Mouse (Mus musculus): ENCODE data around the gene D2hgdh. TPM values are rescaled to one million over a fixed set of nuclear protein-coding genes. Genes with fewer than 3 reads are reported as not detected.
A peak's percentile ranks its signal among the peaks of the same experiment; 100 is the strongest.

D2hgdh gene
- total and polyA plus RNA-seq, 3 experiments = 3.4 to 15.0 (median 14.7) TPM

DNA sequence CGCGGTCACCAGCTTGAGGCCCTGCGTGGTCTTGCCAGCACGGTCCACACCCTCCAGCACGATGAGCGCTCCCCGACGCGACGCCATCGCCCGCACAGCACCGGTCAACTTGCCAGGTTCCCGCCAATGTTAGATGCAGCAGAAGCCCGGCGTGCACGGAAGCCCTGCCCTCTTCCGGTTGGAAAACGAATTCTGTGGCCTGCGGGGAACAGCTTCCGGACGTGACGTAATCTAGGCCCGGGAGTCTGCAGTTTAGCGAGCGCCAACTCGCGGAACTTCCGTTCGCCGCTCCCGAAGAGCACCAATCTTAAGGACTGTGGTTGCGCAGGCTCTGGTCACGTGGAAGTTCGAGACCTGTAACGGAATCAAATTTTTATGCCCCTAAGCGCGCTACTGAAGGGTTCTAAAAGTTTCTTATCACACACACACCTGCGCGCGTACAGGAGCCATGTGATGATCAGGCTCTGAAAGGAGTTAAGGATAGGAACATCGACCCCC is 22.9 kb upstream of the D2hgdh start, which contains the start of gene Dtymk:
Dtymk (minus strand) TSS at position 194 of the 498 bp plus-strand sequence.
- TF ChIP-seq TAL1 (conservative IDR thresholded peaks at IDR 0.05; ENCODE audit: low read depth, low read length) = peak; percentile 34; the same call in 1 of the 2 replicates
- TF ChIP-seq GATA1 (IDR thresholded peaks at IDR 0.05; ENCODE audit: borderline replicate concordance, low read length) = no peak
- H3K36me3 ChIP-seq (replicated peaks) = peaks cover 59% of the 10 kb centered on the region

DNA sequence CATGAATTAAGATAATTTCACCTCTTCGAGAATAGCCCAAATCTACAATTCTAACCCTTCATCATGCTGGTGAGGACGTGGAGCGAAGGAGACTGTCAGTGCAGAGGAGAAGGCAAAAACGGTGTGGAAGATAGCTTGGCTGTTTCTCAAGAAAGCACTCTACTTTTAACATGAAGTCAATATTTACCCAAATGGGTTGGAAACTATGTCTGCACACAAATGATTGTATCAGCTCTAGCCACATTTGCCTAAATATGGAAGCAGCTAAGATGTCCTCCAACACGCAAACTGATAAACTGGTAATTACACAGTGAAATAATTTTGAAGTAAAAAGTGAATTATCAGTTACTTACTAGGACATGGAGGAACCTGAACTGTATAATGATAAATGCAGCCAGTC is 21.9 kb upstream of the D2hgdh start:
- TF ChIP-seq GATA2 (IDR thresholded peaks at IDR 0.05; ENCODE audit: borderline replicate concordance, low read depth, low read length) (no peak), GATA1 (IDR thresholded peaks at IDR 0.05; ENCODE audit: borderline replicate concordance, low read length) (no peak), CTCF (IDR thresholded peaks at IDR 0.05; ENCODE audit: low read depth, low read length) (no peak), TAL1 (conservative IDR thresholded peaks at IDR 0.05; ENCODE audit: low read depth, low read length) (no peak; the same call in 1 of the 2 replicates), POLR2AphosphoS5 (IDR thresholded peaks at IDR 0.05; ENCODE audit: insufficient replicate concordance, low read depth, low read length) (no peak; the same call in 1 of the 2 replicates)
- ATAC-seq (ENCODE audit: extremely low read depth, insufficient number of reproducible peaks, low FRiP score, poor library complexity, severe bottlenecking) (no peak), DNase-seq (ENCODE audit: low spot score) (no peak)
- H3K27me3 ChIP-seq (ENCODE audit: insufficient read depth, low read length) = no peaks in the 10 kb centered on the region
- no peaks in the 10 kb centered on the region for H3K9me3 ChIP-seq (replicated peaks)
- H3K4me1 ChIP-seq (ENCODE audit: insufficient read depth, low read depth, low read length) = peaks cover 72% of the 10 kb centered on the region
- peak overlapping the region; percentile 87; the same call in 1 of the 2 replicates for H3K4me3 ChIP-seq (ENCODE audit: low read depth, low read length)
- H3K36me3 ChIP-seq (replicated peaks) = peaks cover 57% of the 10 kb centered on the region

More for the DNA sequence above, 22.9 kb upstream of the D2hgdh start, which contains the start of gene Dtymk:
- no peaks in the 10 kb centered on the region for H3K9me3 ChIP-seq (replicated peaks)
- peak within 1 kb of the TSS; percentile 87 for H3K4me3 ChIP-seq (ENCODE audit: low read depth, low read length)
- peak; percentile 96 for DNase-seq (ENCODE audit: low spot score)
- peaks cover 78% of the 10 kb centered on the region for H3K4me1 ChIP-seq (ENCODE audit: insufficient read depth, low read depth, low read length)
- no peaks in the 10 kb centered on the region for H3K27me3 ChIP-seq (ENCODE audit: insufficient read depth, low read length)
- ATAC-seq (ENCODE audit: extremely low read depth, insufficient number of reproducible peaks, low FRiP score, poor library complexity, severe bottlenecking) = peak; percentile 72

DNA sequence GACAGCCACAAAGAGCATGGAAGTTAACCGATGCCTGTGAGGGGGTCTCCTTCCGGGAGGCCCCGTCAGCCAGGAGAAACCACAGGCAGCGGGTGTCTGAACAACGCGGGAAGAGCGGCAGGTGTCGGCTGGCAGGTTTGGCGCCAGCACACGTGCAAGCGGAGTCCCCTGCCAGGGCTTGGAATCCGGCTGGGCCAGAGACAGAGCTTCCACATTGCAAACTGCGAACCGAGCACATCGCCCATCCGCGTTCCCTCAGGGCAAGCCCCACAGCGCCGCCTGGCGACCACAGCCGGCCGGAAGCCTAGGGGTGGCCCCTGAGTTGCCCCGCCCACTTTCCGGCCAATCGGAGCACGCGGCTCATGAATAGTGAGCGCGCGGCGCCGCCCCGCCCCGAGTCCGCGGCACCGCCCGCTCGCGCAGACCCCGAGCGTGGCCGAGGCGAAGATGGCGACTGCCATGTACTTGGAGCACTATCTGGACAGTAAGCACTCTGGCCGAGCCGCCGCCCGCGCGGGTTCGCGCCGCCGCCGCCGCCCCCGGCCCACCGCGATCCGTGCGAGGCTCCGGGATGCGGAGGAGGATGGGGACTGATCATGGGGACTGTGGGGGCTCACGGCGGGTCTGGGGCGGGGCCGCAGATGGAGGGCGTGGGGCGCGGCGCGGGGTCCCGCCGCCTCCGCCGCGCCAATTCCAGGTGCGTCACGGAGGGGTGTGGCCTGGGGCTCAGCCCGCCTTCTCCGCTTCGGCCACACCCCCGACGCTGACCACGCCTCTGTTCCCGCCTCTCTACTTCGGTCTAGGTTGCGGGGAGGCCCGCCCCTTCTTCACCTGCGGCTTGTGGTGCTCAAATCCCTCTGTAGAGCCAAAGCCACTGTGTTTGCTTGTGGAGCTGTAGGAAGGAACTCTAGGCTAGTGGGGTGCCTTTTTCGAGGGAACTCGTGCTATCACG is 20.9 kb upstream of the D2hgdh start, which contains the start of gene Ing5:
Ing5 (plus strand) TSS at position 410 of the 952 bp plus-strand sequence.
- H3K27me3 ChIP-seq (ENCODE audit: insufficient read depth, low read length) = no peaks in the 10 kb centered on the region
- H3K36me3 ChIP-seq (replicated peaks) = peaks cover 57% of the 10 kb centered on the region
- H3K4me1 ChIP-seq (ENCODE audit: insufficient read depth, low read depth, low read length) = peaks cover 63% of the 10 kb centered on the region
- peak within 1 kb of the TSS; percentile 87 for H3K4me3 ChIP-seq (ENCODE audit: low read depth, low read length)
- H3K9me3 ChIP-seq (replicated peaks) = no peaks in the 10 kb centered on the region
- TF ChIP-seq GATA1 (IDR thresholded peaks at IDR 0.05; ENCODE audit: borderline replicate concordance, low read length) (no peak), CTCF (IDR thresholded peaks at IDR 0.05; ENCODE audit: low read depth, low read length) (peak; percentile 90)
- ATAC-seq (ENCODE audit: extremely low read depth, insufficient number of reproducible peaks, low FRiP score, poor library complexity, severe bottlenecking) = peak; percentile 48
- DNase-seq (ENCODE audit: low spot score) = peak; percentile 98

DNA sequence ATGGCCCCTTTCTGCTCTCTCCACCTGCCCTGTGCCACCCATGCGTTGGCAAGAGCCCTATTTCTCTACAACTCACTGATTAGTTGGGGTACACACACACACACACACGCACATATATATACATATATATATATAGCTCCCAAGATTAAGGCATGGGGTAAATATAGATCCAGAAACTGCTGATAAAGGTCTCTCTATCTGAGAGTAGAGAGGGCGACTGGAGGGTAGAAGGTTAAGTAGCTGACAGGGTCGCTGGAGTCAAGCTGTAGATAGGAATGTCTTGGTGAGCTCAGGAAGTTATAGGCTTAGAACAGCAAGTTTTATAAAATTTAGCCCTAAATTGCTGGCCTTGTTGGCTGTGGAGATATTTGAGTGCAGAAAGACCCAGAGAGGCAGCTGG is 19.9 kb upstream of the D2hgdh start:
- H3K36me3 ChIP-seq (replicated peaks) = peaks cover 57% of the 10 kb centered on the region
- TF ChIP-seq POLR2AphosphoS5 (IDR thresholded peaks at IDR 0.05; ENCODE audit: insufficient replicate concordance, low read depth, low read length) = no peak
- no peak for TF ChIP-seq GATA1 (IDR thresholded peaks at IDR 0.05; ENCODE audit: borderline replicate concordance, low read length)
- DNase-seq (ENCODE audit: low spot score) = no peak
- no peak for ATAC-seq (ENCODE audit: extremely low read depth, insufficient number of reproducible peaks, low FRiP score, poor library complexity, severe bottlenecking)
- H3K27me3 ChIP-seq (ENCODE audit: insufficient read depth, low read length) = no peaks in the 10 kb centered on the region
- H3K9me3 ChIP-seq (replicated peaks) = no peaks in the 10 kb centered on the region
- H3K4me3 ChIP-seq (ENCODE audit: low read depth, low read length) = peak overlapping the region; percentile 87
- H3K4me1 ChIP-seq (ENCODE audit: insufficient read depth, low read depth, low read length) = peaks cover 53% of the 10 kb centered on the region

DNA sequence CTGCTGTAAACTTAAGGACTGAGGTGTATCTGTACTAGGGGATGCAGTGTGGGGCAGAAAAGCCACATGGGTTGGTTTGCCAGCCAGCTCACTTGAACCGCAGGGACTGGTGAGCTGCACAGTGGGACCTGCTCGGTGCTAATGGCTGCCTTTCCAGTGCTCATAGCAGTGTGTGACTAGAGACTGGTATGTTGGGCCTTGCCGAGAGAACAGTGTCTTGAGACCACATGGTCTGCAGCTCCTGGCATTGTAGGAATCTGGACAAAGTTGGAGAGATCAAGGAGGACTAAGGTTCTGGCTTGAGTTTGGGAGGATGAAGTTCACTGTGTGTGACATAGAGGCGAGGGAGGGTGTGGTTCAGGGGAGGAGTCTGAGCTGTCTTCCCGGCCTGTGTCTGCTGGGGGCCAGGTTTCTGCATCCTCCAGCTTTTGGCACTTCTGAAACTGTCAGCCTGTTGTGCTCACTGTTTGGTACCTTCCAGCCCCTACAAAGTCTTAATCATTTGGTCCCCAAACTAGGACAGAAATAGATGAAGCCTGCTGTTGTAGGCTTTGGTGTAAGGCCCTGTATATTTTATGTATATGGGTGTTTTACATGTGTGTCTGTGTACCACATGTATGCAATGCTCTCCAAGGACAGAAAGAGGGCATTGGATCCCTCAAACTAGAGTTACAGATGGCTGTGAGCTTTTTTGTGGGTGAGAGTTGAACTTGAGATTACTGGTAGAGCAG is 19.3 kb upstream of the D2hgdh start:
- no peak for TF ChIP-seq GATA1 (IDR thresholded peaks at IDR 0.05; ENCODE audit: borderline replicate concordance, low read length)
- TF ChIP-seq POLR2AphosphoS5 (IDR thresholded peaks at IDR 0.05; ENCODE audit: insufficient replicate concordance, low read depth, low read length) = no peak
- TF ChIP-seq GATA2 (IDR thresholded peaks at IDR 0.05; ENCODE audit: borderline replicate concordance, low read depth, low read length) = no peak
- no peak for TF ChIP-seq TAL1 (conservative IDR thresholded peaks at IDR 0.05; ENCODE audit: low read depth, low read length)
- no peak for TF ChIP-seq CTCF (IDR thresholded peaks at IDR 0.05; ENCODE audit: low read depth, low read length)
- H3K4me3 ChIP-seq (ENCODE audit: low read depth, low read length) = peak overlapping the region; percentile 63; the same call in 1 of the 2 replicates
- H3K36me3 ChIP-seq (replicated peaks) = peaks cover 58% of the 10 kb centered on the region
- ATAC-seq (ENCODE audit: extremely low read depth, insufficient number of reproducible peaks, low FRiP score, poor library complexity, severe bottlenecking) (0 out of 2 replicates have a peak, but pooled peaks have one; percentile 17), DNase-seq (ENCODE audit: low spot score) (peak; percentile 67)
- H3K27me3 ChIP-seq (ENCODE audit: insufficient read depth, low read length) = no peaks in the 10 kb centered on the region
- H3K4me1 ChIP-seq (ENCODE audit: insufficient read depth, low read depth, low read length) = peaks cover 51% of the 10 kb centered on the region
- no peaks in the 10 kb centered on the region for H3K9me3 ChIP-seq (replicated peaks)

DNA sequence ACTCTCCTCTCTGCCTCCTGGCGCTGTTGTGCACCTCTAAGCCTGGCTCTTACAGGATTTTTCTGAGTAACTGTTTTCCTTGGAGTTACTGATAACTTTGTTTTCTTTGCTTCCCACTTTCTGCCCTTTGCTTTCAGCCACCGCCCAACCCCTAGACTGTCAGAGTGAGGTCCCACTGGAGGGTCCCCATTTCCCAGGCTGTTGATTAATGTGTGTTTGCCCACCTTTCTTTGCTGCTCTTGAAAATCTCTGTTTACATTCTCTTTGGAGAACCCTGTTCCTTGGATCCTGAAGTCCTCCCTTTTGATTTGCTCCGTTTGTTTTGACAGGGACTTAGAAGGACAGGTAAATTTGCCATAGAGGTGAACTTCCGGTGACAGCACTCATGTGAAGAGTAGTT is 15.8 kb upstream of the D2hgdh start:
- ATAC-seq (ENCODE audit: extremely low read depth, insufficient number of reproducible peaks, low FRiP score, poor library complexity, severe bottlenecking) = no peak
- Histone ChIP-seq H3K27me3 (ENCODE audit: insufficient read depth, low read length) (no peaks in the 10 kb centered on the region), H3K36me3 (replicated peaks) (peaks cover 87% of the 10 kb centered on the region), H3K4me3 (ENCODE audit: low read depth, low read length) (no peak overlapping the region), H3K4me1 (ENCODE audit: insufficient read depth, low read depth, low read length) (peaks cover 36% of the 10 kb centered on the region), H3K9me3 (replicated peaks) (no peaks in the 10 kb centered on the region)
- DNase-seq (ENCODE audit: low spot score) = no peak
- no peak for TF ChIP-seq TAL1 (conservative IDR thresholded peaks at IDR 0.05; ENCODE audit: low read depth, low read length)
- no peak for TF ChIP-seq GATA1 (IDR thresholded peaks at IDR 0.05; ENCODE audit: borderline replicate concordance, low read length)
- TF ChIP-seq CTCF (IDR thresholded peaks at IDR 0.05; ENCODE audit: low read depth, low read length) = no peak
- TF ChIP-seq POLR2AphosphoS5 (IDR thresholded peaks at IDR 0.05; ENCODE audit: insufficient replicate concordance, low read depth, low read length) = no peak
- no peak for TF ChIP-seq GATA2 (IDR thresholded peaks at IDR 0.05; ENCODE audit: borderline replicate concordance, low read depth, low read length)

All from G1E (cell line).